Mouse (Mus musculus) cerebellum, adult 18-20 months (tissue): ENCODE results near the gene Tmem82.
A peak's percentile ranks its signal among the peaks of the same experiment; 100 is the strongest.

Source experiments
- DNase-seq, 2 experiments: peaks; one replicate each; pipeline ENCODE4 v3.0.0; 2021

The Tmem82 gene

DNA sequence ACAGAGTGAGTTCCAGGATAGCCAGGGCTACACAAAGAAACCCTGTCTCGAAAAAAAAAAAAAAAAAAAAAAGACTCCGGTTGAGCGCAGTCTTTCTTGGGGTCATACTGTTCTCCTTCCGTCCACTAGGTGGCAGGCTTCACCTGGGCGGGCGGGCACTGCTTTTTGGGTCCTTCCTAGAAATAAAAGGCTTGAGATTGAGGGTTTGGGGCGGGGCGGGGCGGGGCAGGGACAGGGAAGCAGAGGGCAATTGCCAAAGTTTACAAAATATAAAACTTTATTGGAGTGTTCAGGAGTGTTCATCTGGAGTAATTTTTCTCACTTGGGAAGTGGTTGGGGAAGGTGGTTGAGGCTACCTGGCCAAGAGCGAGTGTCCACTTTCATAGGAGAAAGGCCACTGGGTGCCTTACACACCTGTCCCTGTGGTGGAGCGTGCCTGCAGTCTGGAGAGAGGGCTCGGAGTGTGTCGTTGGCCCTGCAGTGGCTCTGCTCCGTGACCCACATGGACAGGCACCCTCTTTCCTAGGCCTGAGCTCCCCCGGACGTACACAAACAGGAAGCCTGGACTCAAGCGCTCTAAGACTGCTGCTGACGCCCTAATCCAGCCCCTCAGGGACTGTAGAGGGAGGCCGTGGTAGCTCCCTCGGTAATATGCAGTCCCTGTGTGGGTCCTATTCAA lies at the start of gene Tmem82:
Tmem82 (minus strand) TSS at position 69 of the 679 bp plus-strand sequence.
- peak; percentile 67 to 74 for DNase-seq

DNA sequence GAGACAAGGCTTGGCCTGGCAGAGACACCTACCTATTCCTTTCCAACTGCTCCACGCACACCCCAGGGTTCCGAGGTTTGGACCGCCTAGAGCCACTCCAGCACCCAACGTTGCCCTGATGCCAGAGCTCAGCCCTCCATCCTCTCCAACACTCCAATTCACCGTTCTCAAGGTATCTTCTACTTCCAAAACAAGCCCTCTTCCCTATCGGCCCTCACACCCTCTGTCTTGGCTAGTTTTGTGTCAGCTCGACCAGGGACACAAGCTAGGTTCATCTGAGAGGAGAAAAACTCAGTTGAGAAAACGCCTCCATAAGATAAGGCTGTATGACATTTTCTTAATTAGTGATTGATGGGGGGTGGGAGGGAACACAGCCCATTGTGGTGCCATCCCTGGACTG lies 46.4 kb upstream of the Tmem82 start, which contains the start of gene Plekhm2:
Plekhm2 (minus strand) TSS at position 101 of the 400 bp plus-strand sequence.
- DNase-seq = no peak

DNA sequence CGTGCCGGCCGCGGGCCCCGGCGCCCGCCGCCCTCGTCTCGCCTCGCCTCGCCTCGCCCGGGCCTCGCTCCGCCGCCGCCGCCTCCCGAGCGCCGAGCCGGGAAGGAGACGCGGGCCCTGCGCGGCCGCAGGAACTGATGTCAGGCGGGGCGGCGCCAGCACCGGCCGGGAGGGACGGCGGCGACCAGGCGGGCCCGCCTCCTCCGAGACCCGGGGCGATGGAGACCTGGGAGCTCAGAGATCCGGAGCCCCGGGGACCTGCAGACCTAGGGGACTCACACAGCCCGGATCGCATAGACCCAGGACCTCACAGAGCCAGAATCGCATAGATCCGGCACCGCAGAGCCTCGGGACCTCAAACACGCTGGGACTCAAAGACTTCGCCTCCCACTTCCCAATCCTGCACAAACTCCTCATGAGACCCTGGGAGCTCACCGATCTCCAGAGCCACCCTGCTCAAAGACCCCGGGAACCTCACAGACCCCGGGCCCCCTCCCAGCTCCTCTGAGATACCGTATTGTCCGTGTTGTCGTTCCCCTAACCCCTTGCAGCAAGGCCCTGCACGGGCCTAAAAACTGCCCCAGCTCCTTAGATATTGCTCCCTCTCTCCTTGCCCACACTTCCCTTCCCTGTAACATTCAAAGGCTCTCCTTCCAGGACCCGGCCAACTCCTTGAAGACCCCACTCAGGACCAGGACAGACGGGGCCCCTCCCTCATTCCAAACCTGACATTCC lies 45.7 kb upstream of the Tmem82 start:
- peak; percentile 82 to 88 for DNase-seq

DNA sequence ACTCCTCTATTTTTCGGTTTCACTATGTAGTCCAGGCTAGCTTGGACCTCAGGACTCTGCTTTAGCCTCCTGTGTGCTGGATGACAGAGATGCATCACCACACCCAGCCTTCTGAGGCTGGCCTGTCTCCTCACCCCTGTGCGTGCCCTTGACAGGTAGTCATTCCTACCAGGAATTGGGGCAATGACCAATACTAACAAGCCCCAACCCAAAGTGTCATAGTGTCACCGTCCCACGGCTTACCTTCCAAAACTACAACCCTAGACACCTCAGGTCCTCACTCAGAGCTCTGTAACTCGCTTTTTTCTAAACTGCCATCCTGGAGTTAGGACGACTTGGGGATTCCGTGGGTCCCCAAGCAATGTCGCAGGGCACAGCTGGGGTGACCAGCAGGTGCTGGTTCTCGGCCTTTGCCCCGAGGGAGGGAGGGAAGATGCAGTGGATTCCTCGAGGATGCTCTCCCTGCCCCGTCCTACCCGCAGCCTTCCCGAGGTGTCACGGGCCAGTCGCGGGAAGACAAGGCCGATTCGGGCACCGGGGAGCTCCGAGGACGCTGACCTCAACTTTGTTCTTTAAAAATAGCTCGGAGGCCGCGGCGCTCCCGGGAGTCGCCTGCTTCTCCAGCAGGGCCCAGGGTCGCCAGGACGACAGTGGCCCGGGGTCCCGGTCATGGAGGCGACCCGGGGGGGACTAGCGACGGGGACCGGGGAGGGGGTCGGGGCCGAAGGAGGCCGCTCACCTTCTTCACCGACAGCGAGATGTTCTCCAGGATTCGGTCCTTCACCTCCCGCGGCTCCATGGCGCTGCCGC lies 44.9 kb upstream of the Tmem82 start:
- peak; percentile 29 to 52 for DNase-seq

DNA sequence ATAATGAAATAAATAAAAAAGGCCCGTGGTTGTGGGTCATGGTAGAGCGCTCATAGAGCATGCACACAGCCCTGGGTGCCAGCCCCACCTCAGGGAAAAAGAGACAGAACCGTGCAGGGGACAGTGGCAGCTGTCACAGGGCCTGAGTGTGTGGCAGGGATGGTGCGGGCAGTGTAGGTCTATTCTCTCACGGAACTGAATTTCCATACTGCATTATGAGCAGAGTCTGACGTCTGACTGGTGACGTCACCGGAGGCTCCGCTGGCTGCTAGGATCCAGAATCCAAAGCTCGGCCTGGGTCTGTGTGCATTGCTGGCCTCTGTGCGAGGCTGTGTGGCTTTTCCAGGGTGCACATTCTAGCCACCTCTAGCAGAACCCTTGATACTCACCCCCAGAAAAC lies 42.5 kb upstream of the Tmem82 start:
- no peak for DNase-seq

DNA sequence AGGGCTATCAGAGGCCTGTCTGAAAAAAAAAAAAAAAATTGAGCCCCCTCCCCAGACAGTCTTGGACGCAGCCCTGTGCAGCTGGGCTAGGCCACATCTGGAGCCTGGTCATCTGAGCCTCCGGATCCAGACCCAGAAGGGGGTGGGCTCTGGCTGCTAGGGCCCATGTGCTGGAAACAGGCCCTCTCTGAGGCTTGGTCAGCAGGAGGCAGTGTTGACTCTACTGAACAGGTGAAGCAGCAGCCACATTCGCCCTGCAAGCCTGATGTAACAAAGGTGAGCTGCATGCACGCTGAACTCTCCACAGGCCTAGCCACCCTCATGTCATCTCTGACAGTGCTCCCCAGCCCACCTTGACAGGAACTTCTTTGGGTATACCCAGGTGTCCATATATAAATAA lies 41.3 kb upstream of the Tmem82 start:
- DNase-seq = no peak

DNA sequence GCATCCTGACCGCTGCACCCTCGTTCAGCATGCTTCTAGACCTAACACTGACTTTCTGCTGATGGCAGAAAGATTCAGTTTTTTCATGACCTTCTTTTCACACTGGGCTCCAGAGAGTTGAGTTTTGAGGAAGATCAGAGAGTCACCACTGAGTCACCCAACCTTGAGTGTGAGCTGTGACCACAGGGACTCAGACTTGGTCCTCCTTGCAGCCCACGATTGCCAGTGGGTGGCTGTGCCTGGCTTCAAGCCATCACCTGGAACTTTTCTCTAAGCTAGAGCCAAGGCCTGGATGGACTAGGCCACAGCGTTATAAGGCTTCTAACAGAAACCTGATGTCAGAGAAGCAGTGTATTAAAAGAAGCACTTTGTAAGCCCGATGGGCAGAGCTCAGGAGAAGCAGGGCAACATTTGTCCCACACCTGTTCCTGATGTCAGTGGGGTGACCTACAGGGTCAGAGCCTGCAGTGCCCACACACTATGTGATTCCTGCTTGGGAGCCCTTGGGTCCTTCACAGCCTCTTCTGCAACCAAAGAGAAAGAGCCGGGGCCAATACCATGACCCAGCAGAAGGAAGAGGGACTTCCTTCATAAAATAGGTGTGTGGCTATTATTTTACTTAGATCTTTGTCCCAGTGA lies 40.5 kb upstream of the Tmem82 start:
- no peak for DNase-seq

DNA sequence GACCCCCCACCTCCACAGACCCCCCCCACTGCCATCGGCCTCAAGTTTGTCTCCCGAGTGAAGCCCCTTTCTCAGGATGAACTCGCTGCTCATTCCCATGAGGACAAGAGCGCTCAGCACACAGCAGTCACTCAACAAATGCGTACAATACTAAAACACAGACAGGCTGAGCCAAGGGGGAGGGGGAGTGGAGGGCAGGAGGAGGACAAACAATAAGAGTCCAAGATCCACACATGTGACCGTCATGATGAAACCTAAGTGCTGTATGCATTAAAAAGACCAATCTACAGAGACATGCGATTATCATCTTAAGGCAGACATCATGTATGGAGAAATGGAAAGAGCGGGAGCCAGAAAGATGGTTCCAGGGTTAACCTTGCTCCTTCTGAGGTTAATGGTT lies 38.5 kb upstream of the Tmem82 start:
- no peak for DNase-seq

DNA sequence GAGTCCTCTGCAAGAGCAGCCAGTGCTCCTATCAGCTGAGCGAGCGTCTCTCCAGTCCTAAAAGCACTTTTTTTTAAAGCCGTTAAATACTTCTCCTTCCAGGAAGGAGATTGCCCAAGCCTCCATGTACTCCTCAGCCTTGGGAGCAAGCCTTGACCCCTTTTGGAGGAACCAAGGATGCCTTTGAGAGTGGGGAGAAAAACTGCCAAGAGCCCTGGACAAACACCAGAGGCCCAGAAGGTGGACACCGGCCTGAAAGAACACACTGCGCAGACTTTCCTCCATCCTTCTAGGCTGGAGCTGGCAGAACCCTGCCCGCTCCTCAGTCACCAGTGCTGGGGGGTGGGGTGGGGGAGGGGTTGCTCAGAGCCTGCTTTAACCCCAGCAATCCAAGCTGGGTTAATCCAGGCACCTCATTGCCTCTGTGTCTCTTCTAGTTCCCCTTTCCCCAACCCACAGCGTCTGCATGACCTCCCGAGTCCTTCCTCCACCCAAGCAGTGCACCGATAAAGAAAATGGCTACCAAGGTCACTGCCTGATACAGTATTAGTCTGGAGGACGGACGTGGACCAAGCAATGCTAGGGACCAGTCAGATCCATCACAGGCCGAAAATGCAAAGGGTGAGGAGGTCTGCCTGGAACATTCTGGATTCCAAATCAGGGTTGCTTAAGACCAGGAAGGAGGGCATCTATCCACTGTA lies 37.6 kb upstream of the Tmem82 start:
- DNase-seq = peak; percentile 62 to 67

DNA sequence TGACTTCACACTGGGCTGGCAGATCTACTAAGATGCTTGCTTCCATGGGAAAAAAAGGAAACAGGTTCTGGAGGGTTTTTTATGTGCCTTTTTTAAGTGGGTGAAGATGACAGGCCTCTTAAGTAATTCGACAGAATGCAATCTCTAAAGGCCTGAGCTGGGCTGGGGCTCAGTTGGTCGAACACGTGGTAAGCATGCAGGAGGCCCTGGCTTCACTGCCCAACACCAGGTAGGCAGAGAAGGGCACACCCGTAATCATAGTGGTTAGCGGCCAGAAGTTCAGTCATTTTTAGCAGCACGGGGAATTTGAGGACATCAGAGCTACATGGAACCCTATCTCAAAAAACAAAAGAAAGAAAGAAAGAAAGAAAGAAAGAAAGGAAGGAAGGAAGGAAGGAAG lies 36.1 kb upstream of the Tmem82 start:
- no peak for DNase-seq

DNA sequence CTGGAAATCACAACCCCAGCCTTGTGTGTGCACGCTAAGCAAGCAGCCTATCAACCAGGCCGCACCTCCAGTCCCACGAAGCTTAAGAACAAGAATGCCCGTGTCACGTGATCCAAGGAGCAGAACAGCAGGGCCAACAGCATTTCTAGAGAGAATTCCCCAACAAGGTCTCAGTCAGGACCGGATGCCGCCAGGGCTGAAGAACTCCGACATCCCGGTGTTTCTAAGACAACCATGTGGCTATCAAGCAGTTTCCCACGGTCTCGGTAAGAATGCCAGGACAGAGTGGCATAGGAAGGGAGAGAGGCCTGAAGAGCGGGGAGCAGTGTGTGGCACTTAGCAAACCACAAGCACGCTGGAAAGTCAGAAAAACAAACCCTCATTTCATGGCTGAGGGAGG lies 35.4 kb upstream of the Tmem82 start:
- no peak for DNase-seq

DNA sequence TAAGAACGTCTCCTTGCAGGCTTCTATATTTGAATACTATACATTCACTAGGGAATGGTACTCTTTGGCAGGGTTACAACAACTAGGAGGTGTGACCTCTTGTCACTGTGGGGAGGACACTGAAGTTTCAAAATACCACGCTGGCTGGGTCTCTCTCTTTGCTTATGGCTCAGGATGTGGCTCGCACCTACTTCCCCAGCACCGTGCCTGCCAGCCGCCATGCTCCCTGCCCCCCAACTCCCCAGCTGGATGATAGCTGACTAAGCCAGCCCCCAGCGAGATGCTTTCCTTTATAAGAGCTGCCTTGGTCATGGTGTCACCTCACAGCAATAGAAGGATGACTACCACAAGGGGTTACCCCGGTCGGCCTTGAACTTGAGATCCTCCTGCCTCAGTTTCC lies 34.6 kb upstream of the Tmem82 start:
- DNase-seq = no peak

DNA sequence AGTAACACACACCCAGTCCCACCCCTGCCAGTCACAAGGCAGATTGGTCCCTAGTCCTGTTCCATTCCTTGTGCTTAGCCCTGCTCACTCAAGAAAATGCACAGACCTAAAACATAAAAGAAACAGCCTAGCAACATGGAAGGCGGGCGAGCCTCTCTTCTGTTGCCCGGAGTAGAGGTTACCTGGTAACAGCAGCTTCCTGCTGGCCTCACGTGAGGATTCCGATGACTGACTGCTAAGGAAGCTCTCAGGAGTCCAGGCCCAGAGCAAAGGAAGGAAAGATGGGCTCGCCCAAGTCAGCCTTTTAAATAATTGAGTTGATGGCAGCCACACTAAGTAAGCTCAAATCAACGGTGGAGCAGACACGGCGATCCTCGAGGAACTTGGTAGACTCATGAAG lies 33.5 kb upstream of the Tmem82 start:
- no peak for DNase-seq

DNA sequence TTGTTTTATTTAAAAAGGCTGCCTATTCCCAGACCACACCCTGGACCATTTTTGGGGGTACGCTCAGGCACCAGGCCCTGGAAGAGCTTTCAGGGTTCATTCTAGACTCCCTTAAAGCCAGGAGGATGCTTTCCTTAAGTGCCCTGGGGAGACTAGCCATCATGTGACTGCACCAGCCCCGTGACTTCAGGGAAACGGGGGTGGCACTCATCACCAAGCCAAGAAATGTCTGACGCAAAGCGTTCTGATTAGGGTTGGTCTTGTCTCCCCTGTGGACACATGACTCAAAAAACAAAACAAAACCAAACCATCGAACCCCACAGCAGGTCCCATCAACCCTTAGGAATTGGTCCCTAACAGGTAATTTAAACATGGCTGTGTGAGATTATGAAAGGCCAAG lies 32.9 kb upstream of the Tmem82 start:
- DNase-seq = no peak

DNA sequence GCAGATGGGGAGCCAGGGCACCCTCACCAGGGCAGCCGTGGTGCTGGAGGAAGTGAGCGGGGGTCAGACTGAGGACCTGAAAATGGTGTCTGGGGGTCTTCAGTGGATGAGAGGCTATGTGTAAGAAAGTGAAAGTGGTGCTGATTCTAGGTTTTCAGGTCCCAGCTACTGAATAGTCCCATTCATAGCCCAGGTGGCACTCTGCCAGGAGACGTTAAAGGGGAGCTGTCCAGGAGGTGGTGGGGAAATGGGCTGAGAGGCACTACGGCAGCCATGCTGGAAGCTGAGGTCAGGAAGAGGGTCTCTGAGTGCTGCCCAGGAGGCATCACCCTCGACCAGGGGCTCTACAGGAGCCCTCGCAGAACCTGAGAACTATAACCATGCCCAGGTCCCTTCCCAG lies 30.8 kb upstream of the Tmem82 start:
- DNase-seq = no peak

DNA sequence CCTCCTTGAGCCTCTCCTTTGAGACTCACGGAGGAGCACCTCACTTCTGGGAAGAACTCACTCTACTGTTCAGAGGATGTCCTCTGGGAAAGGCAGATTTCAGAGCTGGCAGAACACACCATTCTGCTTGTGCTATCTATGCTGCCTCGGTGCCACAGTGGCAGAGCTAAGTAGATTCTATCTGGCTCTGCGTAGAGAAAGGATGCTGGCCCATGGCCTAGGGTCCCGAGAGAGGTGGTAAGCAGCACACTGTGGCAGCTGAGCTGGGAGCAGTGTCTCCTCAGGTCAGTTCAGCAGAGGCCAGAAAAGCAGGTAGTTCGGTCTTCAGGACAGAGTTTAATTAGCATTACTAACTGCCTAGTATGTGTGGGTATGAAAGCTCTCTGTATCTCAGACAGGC lies 29.8 kb upstream of the Tmem82 start:
- no peak for DNase-seq

DNA sequence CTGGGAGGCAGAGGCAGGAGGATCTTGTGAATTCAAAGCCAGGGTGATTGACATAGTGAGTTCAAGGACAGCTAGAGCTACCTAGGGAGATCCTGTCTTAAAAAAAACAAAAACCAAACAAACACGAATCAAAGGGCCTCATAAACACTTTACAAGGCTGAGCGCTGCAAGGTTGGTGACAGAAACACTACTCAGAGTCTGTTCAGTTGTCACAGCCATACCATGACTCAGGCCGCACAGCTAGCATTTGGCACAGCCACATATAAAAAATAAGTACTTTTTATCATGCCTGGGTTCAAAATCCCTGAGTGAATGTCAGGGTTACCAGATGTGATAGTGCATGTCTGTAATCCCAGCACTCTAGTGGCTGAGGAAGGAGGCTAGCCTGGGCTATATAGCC lies 28.8 kb upstream of the Tmem82 start:
- DNase-seq = no peak

DNA sequence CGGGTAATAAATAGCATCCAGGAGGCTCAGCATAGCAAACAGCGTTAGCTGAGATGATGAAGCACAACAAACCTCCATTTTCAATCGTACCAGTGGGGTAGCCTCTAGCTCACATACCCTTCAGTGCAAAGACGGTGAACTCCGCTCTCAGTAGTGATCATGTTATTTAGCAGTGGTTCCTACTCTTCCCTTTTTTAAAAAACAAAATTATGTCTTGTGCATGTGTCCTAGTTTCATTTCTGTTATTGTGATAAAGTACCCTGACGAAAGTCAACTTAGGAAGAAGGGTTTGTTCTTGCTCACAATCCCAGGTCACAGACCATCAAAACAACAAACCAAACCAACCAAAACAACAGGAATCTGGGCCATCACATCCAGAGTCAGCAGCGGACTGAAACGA lies 27.6 kb upstream of the Tmem82 start:
- DNase-seq = no peak

DNA sequence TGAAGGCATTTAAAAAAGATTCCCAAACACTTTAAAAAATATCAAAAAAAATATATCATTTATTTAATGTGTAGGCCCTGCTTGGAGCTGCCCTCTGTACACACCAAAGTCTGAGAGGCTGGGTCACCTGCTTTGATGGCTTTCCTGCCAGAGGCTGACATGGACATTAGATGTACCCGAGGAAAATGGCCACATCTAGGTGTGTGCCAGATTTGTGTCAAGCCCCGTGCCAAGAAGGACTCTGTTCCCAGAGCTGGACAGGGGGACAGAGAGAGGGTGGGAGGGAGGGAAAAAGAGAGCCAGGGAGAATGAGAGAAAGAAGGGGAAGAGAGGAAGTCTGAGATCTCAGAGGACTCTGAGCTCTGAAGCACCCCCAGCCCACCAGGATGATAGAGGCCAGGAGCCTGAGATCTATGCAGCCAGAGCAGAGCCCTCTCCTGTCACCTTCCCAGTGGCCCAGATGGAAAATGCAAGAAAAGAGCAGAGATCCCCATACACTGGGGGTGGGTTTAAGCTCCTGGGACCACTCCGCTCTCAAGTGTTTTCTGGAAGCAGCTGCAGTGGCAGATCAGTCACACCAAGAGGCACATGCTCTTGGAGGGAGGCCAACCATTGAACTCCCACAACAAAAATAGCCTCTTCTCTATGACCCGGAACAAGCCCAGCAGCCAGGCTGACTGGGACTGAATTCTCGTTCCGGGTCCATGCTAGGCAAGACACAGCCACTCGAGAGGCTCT lies 24.9 kb upstream of the Tmem82 start:
- DNase-seq = peak; percentile 67 to 72

DNA sequence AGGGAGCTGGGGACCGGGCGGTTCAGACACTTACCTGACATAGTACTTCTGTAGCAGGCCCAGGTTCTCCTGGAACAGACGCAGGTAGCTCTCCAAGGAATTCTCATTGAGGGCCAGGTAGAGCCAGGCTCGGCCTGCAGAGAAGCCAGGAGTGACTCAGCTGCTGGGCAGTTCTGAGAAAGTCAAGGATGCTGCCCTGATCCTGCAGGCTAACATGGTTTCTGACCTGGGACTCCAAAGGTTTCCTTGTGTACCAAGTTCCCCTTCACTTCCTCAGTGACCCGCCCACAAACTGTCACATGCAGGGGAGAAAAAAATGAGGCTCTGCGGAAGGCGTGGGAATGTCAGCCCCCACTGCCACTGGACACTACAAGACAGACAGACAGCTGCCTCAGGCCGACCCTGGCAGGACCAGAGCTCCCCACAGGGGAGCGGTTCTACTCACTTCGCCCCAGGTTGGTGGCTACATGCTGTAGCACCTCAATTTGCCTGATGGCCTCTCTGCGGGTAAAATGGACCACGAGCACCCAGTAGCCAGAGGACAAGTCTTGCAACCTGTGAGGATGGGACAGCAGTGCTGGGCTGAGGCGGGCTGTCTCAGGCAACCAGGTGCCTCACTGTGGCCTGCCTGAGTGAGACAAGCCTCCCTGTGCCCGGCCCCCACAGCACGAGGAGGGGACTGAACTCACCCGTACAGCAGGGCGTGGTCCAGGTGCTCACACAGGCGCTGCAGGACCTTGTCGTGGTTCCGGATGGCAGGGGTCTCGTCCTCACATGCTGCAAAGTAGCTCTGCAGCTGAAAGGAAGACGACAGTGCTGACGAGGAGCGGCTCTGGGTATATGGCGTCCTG lies 23.8 kb upstream of the Tmem82 start:
- no peak for DNase-seq

DNA sequence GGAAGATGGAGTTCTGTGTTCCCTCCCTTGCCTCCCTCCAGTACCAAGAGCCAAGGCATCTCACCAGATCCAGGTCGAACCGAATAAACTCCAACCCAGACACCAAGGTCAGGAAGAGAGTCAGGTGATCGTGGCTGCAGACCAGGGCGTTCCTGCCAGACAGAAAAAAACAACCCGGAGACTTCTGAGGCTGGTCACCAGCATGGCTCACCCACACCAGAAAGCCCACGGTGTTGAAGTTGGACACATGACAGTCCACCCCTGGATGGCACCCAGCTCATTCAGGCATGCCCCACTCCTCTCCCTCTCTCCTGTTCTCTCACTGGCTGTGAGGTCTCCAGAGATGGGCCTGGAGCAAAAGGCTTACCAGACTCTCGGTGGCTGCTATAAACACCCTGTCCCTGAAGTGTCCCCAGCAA lies 22.9 kb upstream of the Tmem82 start:
- no peak for DNase-seq
